Mouse (Mus musculus): ENCODE results near the gene Syt12. TPM values are rescaled to one million over a fixed set of nuclear protein-coding genes. Genes with fewer than 3 reads are reported as not detected.
A peak's percentile ranks its signal among the peaks of the same experiment; 100 is the strongest.

The Syt12 gene
- polyA plus RNA-seq (2016; fragmentation: Nextera tagmentation; extraction: Ambion mirVana): 0.63 and 0.88 TPM in 2 replicates

GRCm38 (mm10) chr19:4477345-4478189 lies at the start of gene Syt12:
Gene Syt12 (minus strand): TSS chr19:4477447.
- Histone ChIP-seq H3K36me3 (no peaks in the 10 kb centered on the region), H3K9me3 (no peaks in the 10 kb centered on the region), H3K4me3 (replicated peaks) (peak within 1 kb of the TSS; percentile 58), H3K4me1 (replicated peaks) (peaks cover 9% of the 10 kb centered on the region), H3K27ac (no peak within 1 kb of the TSS), H3K27me3 (peaks cover 68% of the 10 kb centered on the region), H3K4me2 (peak within 1 kb of the TSS; percentile 96), H3K9ac (replicated peaks) (peak within 1 kb of the TSS; percentile 59)
- 33% methylated on average over 21 of the region's 21 CpGs for WGBS
- ATAC-seq (ENCODE audit: insufficient number of reproducible peaks, insufficient read depth, low FRiP score, low TSS enrichment, low read depth): no peak

DNA sequence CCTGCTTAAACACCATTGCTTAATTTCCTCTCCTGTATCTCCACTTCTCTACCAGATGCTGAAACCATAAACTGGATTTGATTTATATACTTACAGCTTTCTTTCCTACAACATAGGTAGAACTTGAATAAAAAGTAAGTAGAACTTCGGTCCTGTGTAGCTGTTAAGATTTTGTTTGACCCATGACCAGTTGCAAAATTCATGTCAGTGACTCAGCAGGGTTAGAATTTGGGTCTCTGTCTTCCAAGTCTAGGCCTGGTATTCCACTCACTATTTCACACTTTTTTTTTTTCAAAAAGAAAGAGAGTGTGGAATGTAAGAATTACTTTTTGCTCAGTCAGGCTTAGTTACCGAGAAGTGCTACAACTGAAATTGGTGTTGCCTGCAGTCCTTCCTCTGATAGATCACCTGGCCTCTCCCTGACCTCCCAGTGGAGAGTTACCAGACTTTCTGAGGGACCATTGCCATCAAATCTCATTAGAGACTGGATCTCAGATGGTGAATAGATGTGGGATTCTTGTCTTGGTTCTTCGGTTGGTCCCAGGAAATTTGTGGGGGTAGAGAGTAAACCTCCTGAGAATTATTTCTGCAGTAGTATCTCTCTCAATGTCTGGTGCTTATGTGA lies 44.3 kb upstream of the Syt12 start:
- Histone ChIP-seq H3K4me1 (replicated peaks) (0 out of 2 replicates have a peak, but pooled peaks cover 4% of the 10 kb centered on the region), H3K4me3 (replicated peaks) (no peak overlapping the region), H3K9ac (replicated peaks) (no peak overlapping the region), H3K9me3 (no peaks in the 10 kb centered on the region), H3K4me2 (no peak overlapping the region), H3K27me3 (no peaks in the 10 kb centered on the region), H3K36me3 (no peaks in the 10 kb centered on the region), H3K27ac (no peak overlapping the region)
- 76% methylated on average over 3 of the region's 3 CpGs for WGBS
- no peak for ATAC-seq (ENCODE audit: insufficient number of reproducible peaks, insufficient read depth, low FRiP score, low TSS enrichment, low read depth)

GRCm38 (mm10) chr19:4517483-4517882 lies 40.2 kb upstream of the Syt12 start:
- Histone ChIP-seq H3K9me3 (no peaks in the 10 kb centered on the region), H3K9ac (replicated peaks) (no peak overlapping the region), H3K27ac (no peak overlapping the region), H3K27me3 (no peaks in the 10 kb centered on the region), H3K36me3 (no peaks in the 10 kb centered on the region), H3K4me2 (no peak overlapping the region), H3K4me1 (replicated peaks) (peaks cover 23% of the 10 kb centered on the region), H3K4me3 (replicated peaks) (no peak overlapping the region)
- ATAC-seq (ENCODE audit: insufficient number of reproducible peaks, insufficient read depth, low FRiP score, low TSS enrichment, low read depth): no peak
- 86% methylated on average over 1 of the region's 1 CpGs for WGBS

GRCm38 (mm10) chr19:4516288-4516687 lies 39.0 kb upstream of the Syt12 start:
- WGBS: 64% methylated on average over 2 of the region's 2 CpGs
- no peak for ATAC-seq (ENCODE audit: insufficient number of reproducible peaks, insufficient read depth, low FRiP score, low TSS enrichment, low read depth)
- peak overlapping the region; percentile 74; the same call in 1 of the 2 replicates for H3K27ac ChIP-seq
- H3K36me3 ChIP-seq: no peaks in the 10 kb centered on the region
- no peak overlapping the region for H3K9ac ChIP-seq (replicated peaks)
- H3K4me1 ChIP-seq (replicated peaks): peaks cover 26% of the 10 kb centered on the region
- H3K27me3 ChIP-seq: peaks cover 7% of the 10 kb centered on the region; the same call in 1 of the 2 replicates
- no peaks in the 10 kb centered on the region for H3K9me3 ChIP-seq
- H3K4me2 ChIP-seq: no peak overlapping the region
- no peak overlapping the region for H3K4me3 ChIP-seq (replicated peaks)

- Histone ChIP-seq H3K4me2 (0 out of 2 replicates have a peak overlapping the region, but pooled peaks have one; percentile 11), H3K4me3 (replicated peaks) (no peak overlapping the region), H3K9me3 (no peaks in the 10 kb centered on the region), H3K9ac (replicated peaks) (0 out of 2 replicates have a peak overlapping the region, but pooled peaks have one; percentile 31), H3K27me3 (peaks cover 12% of the 10 kb centered on the region; the same call in 1 of the 2 replicates), H3K27ac (peak overlapping the region; percentile 74), H3K4me1 (replicated peaks) (peaks cover 31% of the 10 kb centered on the region), H3K36me3 (no peaks in the 10 kb centered on the region)
- no peak for ATAC-seq (ENCODE audit: insufficient number of reproducible peaks, insufficient read depth, low FRiP score, low TSS enrichment, low read depth)
- WGBS: 46% methylated on average over 2 of the region's 2 CpGs
Measured at GRCm38 (mm10) chr19:4515746-4516145, 38.5 kb upstream of the Syt12 start.

DNA sequence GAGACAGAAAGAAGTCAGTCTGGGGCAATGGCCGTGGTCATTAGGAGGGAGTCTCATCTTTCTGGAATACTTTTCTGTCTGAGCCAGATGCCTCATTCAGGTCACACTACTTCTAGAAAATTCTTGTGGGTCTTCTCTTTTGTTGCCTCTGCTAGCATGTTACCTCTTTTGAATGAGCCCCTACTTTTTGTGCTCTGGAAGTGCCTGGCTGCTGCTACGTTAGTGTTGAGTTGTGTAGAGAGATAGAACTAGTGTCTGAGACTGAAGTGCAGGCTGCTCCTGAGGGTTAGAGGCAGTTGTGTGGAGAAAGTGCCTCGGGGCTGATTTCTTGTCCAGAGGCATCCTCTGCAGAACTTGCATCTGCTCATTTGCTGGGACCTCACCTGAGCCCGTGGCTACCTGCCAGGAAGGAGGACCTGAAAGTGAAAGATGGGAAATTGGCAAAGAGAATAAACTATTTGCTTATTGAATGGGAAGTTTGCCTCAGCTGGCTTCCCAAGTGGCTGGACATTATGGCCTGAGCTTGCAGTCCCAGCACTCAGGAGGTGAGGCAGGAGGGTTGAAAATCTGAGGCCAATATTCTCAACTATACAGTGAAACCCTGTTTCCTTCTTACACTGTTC lies 36.1 kb upstream of the Syt12 start:
- Histone ChIP-seq H3K9ac (replicated peaks) (no peak overlapping the region), H3K4me1 (replicated peaks) (peaks cover 33% of the 10 kb centered on the region), H3K4me3 (replicated peaks) (no peak overlapping the region), H3K27me3 (peaks cover 15% of the 10 kb centered on the region; the same call in 1 of the 2 replicates), H3K4me2 (no peak overlapping the region), H3K9me3 (no peaks in the 10 kb centered on the region), H3K27ac (no peak overlapping the region), H3K36me3 (no peaks in the 10 kb centered on the region)
- 73% methylated on average over 4 of the region's 4 CpGs for WGBS
- ATAC-seq (ENCODE audit: insufficient number of reproducible peaks, insufficient read depth, low FRiP score, low TSS enrichment, low read depth): no peak

GRCm38 (mm10) chr19:4511116-4511841 lies 34.0 kb upstream of the Syt12 start:
- peaks cover 15% of the 10 kb centered on the region; the same call in 1 of the 2 replicates for H3K27me3 ChIP-seq
- H3K36me3 ChIP-seq: no peaks in the 10 kb centered on the region
- peak overlapping the region; percentile 72 for H3K4me3 ChIP-seq (replicated peaks)
- H3K9ac ChIP-seq (replicated peaks): peak overlapping the region; percentile 61; the same call in 1 of the 2 replicates
- H3K27ac ChIP-seq: no peak overlapping the region
- 8% methylated on average over 13 of the region's 13 CpGs for WGBS
- H3K4me2 ChIP-seq: peak overlapping the region; percentile 91
- H3K9me3 ChIP-seq: no peaks in the 10 kb centered on the region
- ATAC-seq (ENCODE audit: insufficient number of reproducible peaks, insufficient read depth, low FRiP score, low TSS enrichment, low read depth): no peak
- peaks cover 28% of the 10 kb centered on the region for H3K4me1 ChIP-seq (replicated peaks)

GRCm38 (mm10) chr19:4509986-4510963 lies 33.0 kb upstream of the Syt12 start, which contains the start of gene Pcx:
Gene Pcx (plus strand): TSS chr19:4510472.
- WGBS: under 1% methylated on average over 82 of the region's 82 CpGs
- H3K27me3 ChIP-seq: peaks cover 15% of the 10 kb centered on the region; the same call in 1 of the 2 replicates
- ATAC-seq (ENCODE audit: insufficient number of reproducible peaks, insufficient read depth, low FRiP score, low TSS enrichment, low read depth): peak; percentile 100
- peak within 1 kb of the TSS; percentile 91 for H3K4me2 ChIP-seq
- no peaks in the 10 kb centered on the region for H3K36me3 ChIP-seq
- peak within 1 kb of the TSS; percentile 61 for H3K9ac ChIP-seq (replicated peaks)
- peaks cover 18% of the 10 kb centered on the region for H3K4me1 ChIP-seq (replicated peaks)
- no peak within 1 kb of the TSS for H3K27ac ChIP-seq
- H3K9me3 ChIP-seq: no peaks in the 10 kb centered on the region
- peak within 1 kb of the TSS; percentile 72 for H3K4me3 ChIP-seq (replicated peaks)

- 74% methylated on average over 3 of the region's 3 CpGs for WGBS
- no peak overlapping the region for H3K27ac ChIP-seq
- H3K4me3 ChIP-seq (replicated peaks): no peak overlapping the region
- no peak for ATAC-seq (ENCODE audit: insufficient number of reproducible peaks, insufficient read depth, low FRiP score, low TSS enrichment, low read depth)
- H3K4me2 ChIP-seq: no peak overlapping the region
- peaks cover 15% of the 10 kb centered on the region; the same call in 1 of the 2 replicates for H3K27me3 ChIP-seq
- H3K9me3 ChIP-seq: no peaks in the 10 kb centered on the region
- H3K9ac ChIP-seq (replicated peaks): no peak overlapping the region
- H3K4me1 ChIP-seq (replicated peaks): peaks cover 10% of the 10 kb centered on the region
- no peaks in the 10 kb centered on the region for H3K36me3 ChIP-seq
Measured at GRCm38 (mm10) chr19:4507746-4508145, 30.5 kb upstream of the Syt12 start.

DNA sequence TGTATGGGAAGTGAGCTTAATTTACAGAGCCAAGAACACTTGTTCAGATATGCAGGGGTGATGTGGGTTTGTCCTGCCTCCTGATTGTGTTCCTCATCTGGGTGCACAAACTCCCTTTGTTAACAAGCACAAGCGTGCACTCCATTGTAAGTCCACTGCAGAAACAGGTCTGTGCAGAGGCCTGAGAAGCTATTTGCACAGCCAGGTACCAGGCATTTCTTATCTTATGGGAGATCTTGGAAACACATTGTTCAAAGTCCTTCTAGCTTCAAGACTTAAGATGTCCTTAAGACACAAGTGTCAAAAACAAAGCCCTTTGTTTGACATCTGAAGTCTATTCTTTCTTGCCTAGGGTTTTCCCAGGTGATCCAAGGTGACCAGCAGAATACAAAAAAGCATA lies 27.6 kb upstream of the Syt12 start:
- no peaks in the 10 kb centered on the region; the same call in 1 of the 2 replicates for H3K4me1 ChIP-seq (replicated peaks)
- no peaks in the 10 kb centered on the region for H3K27me3 ChIP-seq
- no peak for ATAC-seq (ENCODE audit: insufficient number of reproducible peaks, insufficient read depth, low FRiP score, low TSS enrichment, low read depth)
- no peaks in the 10 kb centered on the region for H3K9me3 ChIP-seq
- H3K36me3 ChIP-seq: no peaks in the 10 kb centered on the region
- H3K9ac ChIP-seq (replicated peaks): no peak overlapping the region
- H3K27ac ChIP-seq: no peak overlapping the region
- WGBS: 91% methylated on average over 1 of the region's 1 CpGs
- no peak overlapping the region for H3K4me2 ChIP-seq
- H3K4me3 ChIP-seq (replicated peaks): no peak overlapping the region

Measured in limb, embryonic 12.5 days (tissue).